Mouse (Mus musculus): ENCODE measurements at regions not wholly inside any gene's neighbourhood (a gene's known extent, or its start where the extent isn't known, plus 50 kb on each side); places are given as distances from the start of the nearest gene placed in this dataset.
"Not testable (repeated sequence)": the region's sequence is repeated elsewhere in the genome, so short reads cannot be mapped to it uniquely, and the experiment has no call there.

- no peaks in the 10 kb centered on the region for H3K27me3 ChIP-seq
- no peaks in the 10 kb centered on the region for H3K9me3 ChIP-seq (replicated peaks)
- H3K36me3 ChIP-seq: no peaks in the 10 kb centered on the region
- DNase-seq (no peak), ATAC-seq (ENCODE audit: low read depth) (no peak)
- 70% methylated on average over 1 of the region's 1 CpGs for WGBS (ENCODE audit: insufficient replicate concordance)
- no peak overlapping the region for H3K4me3 ChIP-seq (replicated peaks)
- H3K27ac ChIP-seq: no peak overlapping the region
- H3K9ac ChIP-seq: no peak overlapping the region
- H3K4me1 ChIP-seq (replicated peaks): no peaks in the 10 kb centered on the region
- no peak overlapping the region for H3K4me2 ChIP-seq
These were observed 130.5 kb downstream of the Car2 start for GRCm38 (mm10) chr3:15016621-15017020.

- H3K4me2 ChIP-seq: no peak overlapping the region
- H3K9me3 ChIP-seq (replicated peaks): no peaks in the 10 kb centered on the region
- H3K27ac ChIP-seq: no peak overlapping the region
- no peaks in the 10 kb centered on the region for H3K36me3 ChIP-seq
- H3K4me3 ChIP-seq (replicated peaks): no peak overlapping the region
- no peak overlapping the region for H3K9ac ChIP-seq
- no peaks in the 10 kb centered on the region for H3K27me3 ChIP-seq
- peak; percentile 71 for ATAC-seq (ENCODE audit: low read depth)
- 33% methylated on average over 2 of the region's 2 CpGs for WGBS (ENCODE audit: insufficient replicate concordance)
- no peak for DNase-seq
- no peaks in the 10 kb centered on the region for H3K4me1 ChIP-seq (replicated peaks)
These were observed 136.7 kb downstream of the Car2 start for GRCm38 (mm10) chr3:15022773-15023172.

DNA sequence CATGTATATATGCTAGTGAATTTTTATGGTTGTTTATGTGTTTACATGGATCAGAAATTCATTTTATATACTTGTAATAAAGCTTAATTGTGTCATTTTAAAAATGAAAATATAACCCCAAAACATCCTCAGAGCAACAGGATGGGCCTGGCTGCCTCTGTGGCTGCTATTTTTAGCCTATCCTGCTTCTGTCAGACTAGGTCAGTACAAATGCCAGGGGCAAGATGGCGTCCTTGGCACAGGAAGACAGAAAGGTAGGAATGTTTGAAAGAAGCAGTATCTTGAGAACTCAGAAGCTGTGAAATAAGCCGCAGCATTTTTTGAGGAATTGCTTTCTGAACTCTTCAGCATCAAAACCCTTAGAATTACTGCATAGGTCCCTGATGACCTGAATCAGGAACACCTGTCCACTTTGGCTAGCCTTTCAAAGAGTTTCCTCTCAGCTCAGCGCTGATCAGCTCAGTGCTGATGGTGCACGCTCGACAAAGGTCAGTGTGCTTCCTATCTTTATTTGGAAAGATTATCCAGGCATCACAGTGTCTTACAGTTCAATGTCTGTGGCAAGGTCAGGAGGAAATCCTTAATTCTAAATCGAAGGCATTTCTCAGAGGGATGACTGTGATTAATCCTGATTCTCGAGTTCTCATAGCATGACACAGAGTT is 154.9 kb downstream of the Car2 start:
- H3K4me1 ChIP-seq (replicated peaks): no peaks in the 10 kb centered on the region
- no peak overlapping the region for H3K4me3 ChIP-seq (replicated peaks)
- no peak for DNase-seq
- H3K27ac ChIP-seq: no peak overlapping the region
- H3K9me3 ChIP-seq (replicated peaks): no peaks in the 10 kb centered on the region
- no peaks in the 10 kb centered on the region for H3K36me3 ChIP-seq
- H3K4me2 ChIP-seq: no peak overlapping the region
- no peak for ATAC-seq (ENCODE audit: low read depth)
- H3K9ac ChIP-seq: no peak overlapping the region
- no peaks in the 10 kb centered on the region for H3K27me3 ChIP-seq
- WGBS (ENCODE audit: insufficient replicate concordance): 58% methylated on average over 7 of the region's 7 CpGs

- DNase-seq (no peak), ATAC-seq (ENCODE audit: low read depth) (no peak)
- H3K9me3 ChIP-seq (replicated peaks): no peaks in the 10 kb centered on the region
- no peaks in the 10 kb centered on the region for H3K4me1 ChIP-seq (replicated peaks)
- no peaks in the 10 kb centered on the region for H3K36me3 ChIP-seq
- no peaks in the 10 kb centered on the region for H3K27me3 ChIP-seq
- no peak overlapping the region for H3K9ac ChIP-seq
- H3K4me2 ChIP-seq: no peak overlapping the region
- no peak overlapping the region for H3K27ac ChIP-seq
- WGBS (ENCODE audit: insufficient replicate concordance): 50% methylated on average over 3 of the region's 3 CpGs
- H3K4me3 ChIP-seq (replicated peaks): no peak overlapping the region
These were observed 167.9 kb downstream of the Car2 start for GRCm38 (mm10) chr3:15053968-15054367.

DNA sequence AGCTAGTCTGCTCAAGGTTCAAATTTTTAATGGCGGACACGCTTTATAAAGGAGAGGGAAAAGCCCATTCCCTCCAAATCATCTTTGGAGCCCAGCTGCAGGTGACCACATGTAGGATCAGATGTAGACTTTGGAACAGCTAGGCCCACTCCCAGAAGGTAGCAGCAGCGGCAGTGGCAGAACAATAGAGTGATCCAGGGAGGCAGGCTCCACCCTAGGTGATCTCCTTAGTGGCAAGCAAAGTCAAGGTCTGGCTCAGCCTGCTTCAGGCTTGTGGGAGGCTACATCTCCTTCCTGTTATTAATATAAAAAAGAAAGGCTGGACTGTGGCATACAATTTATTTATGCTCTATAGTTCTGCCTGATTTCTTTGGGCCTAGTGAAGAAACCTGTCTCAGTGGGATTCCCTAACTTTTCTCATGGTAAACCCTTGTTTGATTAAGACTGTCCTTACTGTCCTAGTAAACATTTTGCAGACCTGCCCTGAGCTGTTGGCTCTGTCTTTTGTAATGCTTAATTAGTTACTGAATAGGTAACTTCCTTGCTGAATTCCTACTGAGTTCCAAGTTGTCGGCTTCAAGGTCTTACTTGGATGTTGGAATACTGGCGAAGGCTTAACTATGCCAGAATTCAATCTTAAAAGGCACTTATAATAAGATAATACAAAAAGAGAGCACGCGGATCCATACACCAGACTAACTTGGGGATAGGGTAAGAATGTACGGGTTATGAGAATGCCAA is 169.6 kb downstream of the Car2 start:
- H3K4me2 ChIP-seq; H3K9me3 ChIP-seq (replicated peaks); H3K27ac ChIP-seq; H3K4me3 ChIP-seq (replicated peaks); ATAC-seq (ENCODE audit: low read depth); H3K9ac ChIP-seq; H3K4me1 ChIP-seq (replicated peaks); DNase-seq; H3K27me3 ChIP-seq; H3K36me3 ChIP-seq: not testable (repeated sequence)
- WGBS (ENCODE audit: insufficient replicate concordance): 80% methylated on average over 8 of the region's 8 CpGs

GRCm38 (mm10) chr3:15056788-15057585 is 170.9 kb downstream of the Car2 start:
- H3K4me2 ChIP-seq; H3K9me3 ChIP-seq (replicated peaks); H3K9ac ChIP-seq; H3K27ac ChIP-seq; H3K36me3 ChIP-seq; ATAC-seq (ENCODE audit: low read depth); H3K4me3 ChIP-seq (replicated peaks); DNase-seq; H3K4me1 ChIP-seq (replicated peaks); H3K27me3 ChIP-seq: not testable (repeated sequence)
- 72% methylated on average over 5 of the region's 5 CpGs for WGBS (ENCODE audit: insufficient replicate concordance)

DNA sequence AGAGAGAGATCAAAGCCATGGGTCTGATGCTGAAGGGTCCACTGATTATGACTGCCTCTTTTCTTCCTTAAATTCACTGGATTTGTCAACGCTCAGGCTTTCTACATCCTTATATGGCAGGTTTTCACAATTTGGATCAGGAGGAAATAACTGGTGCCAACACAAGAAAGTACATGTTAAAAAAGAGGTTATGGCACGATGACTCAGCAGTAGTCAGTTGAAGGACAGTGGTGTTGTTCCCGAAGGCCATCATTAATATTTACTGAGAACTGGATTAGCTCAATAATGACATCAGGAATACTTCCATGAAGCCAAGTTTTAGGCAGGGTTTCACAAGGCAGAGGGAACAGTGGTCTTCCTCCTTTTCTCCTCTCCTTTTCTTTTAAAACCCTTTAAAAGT is 179.6 kb downstream of the Car2 start:
- 64% methylated on average over 3 of the region's 3 CpGs for WGBS (ENCODE audit: insufficient replicate concordance)
- Histone ChIP-seq H3K36me3 (no peaks in the 10 kb centered on the region), H3K9me3 (replicated peaks) (no peaks in the 10 kb centered on the region), H3K27ac (no peak overlapping the region), H3K4me2 (no peak overlapping the region), H3K4me3 (replicated peaks) (no peak overlapping the region), H3K4me1 (replicated peaks) (peaks cover 5% of the 10 kb centered on the region; the same call in 1 of the 2 replicates), H3K27me3 (no peaks in the 10 kb centered on the region), H3K9ac (no peak overlapping the region)
- no peak for DNase-seq
- ATAC-seq (ENCODE audit: low read depth): no peak

- Histone ChIP-seq H3K9me3 (replicated peaks) (no peaks in the 10 kb centered on the region), H3K36me3 (no peaks in the 10 kb centered on the region), H3K27me3 (no peaks in the 10 kb centered on the region), H3K4me3 (replicated peaks) (no peak overlapping the region), H3K27ac (no peak overlapping the region), H3K4me1 (replicated peaks) (peaks cover 5% of the 10 kb centered on the region; the same call in 1 of the 2 replicates), H3K9ac (no peak overlapping the region), H3K4me2 (no peak overlapping the region)
- DNase-seq: no peak
- WGBS (ENCODE audit: insufficient replicate concordance): 49% methylated on average over 3 of the region's 3 CpGs
- peak; percentile 62; the same call in 1 of the 2 replicates for ATAC-seq (ENCODE audit: low read depth)
These were observed 182.2 kb downstream of the Car2 start for GRCm38 (mm10) chr3:15068256-15068655.

- no peaks in the 10 kb centered on the region for H3K9me3 ChIP-seq (replicated peaks)
- no peak overlapping the region for H3K9ac ChIP-seq
- H3K4me3 ChIP-seq (replicated peaks): no peak overlapping the region
- H3K27me3 ChIP-seq: no peaks in the 10 kb centered on the region
- no peak for DNase-seq
- no peak overlapping the region for H3K27ac ChIP-seq
- 49% methylated on average over 6 of the region's 6 CpGs for WGBS (ENCODE audit: insufficient replicate concordance)
- no peak overlapping the region for H3K4me2 ChIP-seq
- H3K36me3 ChIP-seq: no peaks in the 10 kb centered on the region
- H3K4me1 ChIP-seq (replicated peaks): peaks cover 8% of the 10 kb centered on the region; the same call in 1 of the 2 replicates
- no peak for ATAC-seq (ENCODE audit: low read depth)
These were observed 185.2 kb downstream of the Car2 start for GRCm38 (mm10) chr3:15071030-15071883.

- no peaks in the 10 kb centered on the region for H3K36me3 ChIP-seq
- no peaks in the 10 kb centered on the region for H3K27me3 ChIP-seq
- WGBS (ENCODE audit: insufficient replicate concordance): 49% methylated on average over 2 of the region's 2 CpGs
- H3K27ac ChIP-seq: no peak overlapping the region
- no peaks in the 10 kb centered on the region for H3K9me3 ChIP-seq (replicated peaks)
- DNase-seq: no peak
- H3K4me3 ChIP-seq (replicated peaks): no peak overlapping the region
- peaks cover 5% of the 10 kb centered on the region; the same call in 1 of the 2 replicates for H3K4me1 ChIP-seq (replicated peaks)
- ATAC-seq (ENCODE audit: low read depth): no peak
- no peak overlapping the region for H3K9ac ChIP-seq
- H3K4me2 ChIP-seq: no peak overlapping the region
These were observed 187.3 kb downstream of the Car2 start for GRCm38 (mm10) chr3:15073405-15073804.

DNA sequence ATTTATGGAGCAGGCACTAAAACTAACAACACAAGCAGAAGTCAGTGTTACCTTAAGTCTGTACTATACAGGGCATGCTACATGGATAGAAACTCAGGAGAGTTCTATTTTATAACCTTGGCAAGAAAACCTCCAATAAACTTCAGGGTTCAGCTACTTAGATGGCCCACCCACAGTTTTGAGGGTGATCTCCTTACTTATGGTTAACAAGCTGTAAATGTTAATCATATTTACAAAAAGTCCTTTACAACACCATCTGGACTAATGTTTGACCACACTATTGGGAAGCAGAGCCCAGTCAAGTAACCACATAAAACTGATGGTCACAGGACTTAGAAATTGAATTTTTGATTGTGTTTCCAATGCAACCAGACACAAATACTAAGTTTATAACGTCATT is 187.8 kb downstream of the Car2 start:
- DNase-seq (no peak), ATAC-seq (ENCODE audit: low read depth) (no peak)
- Histone ChIP-seq H3K36me3 (no peaks in the 10 kb centered on the region), H3K4me1 (replicated peaks) (0 out of 2 replicates have a peak, but pooled peaks cover 2% of the 10 kb centered on the region), H3K4me2 (no peak overlapping the region), H3K27ac (no peak overlapping the region), H3K27me3 (no peaks in the 10 kb centered on the region), H3K4me3 (replicated peaks) (no peak overlapping the region), H3K9me3 (replicated peaks) (no peaks in the 10 kb centered on the region), H3K9ac (no peak overlapping the region)
- WGBS (ENCODE audit: insufficient replicate concordance): 45% methylated on average over 1 of the region's 1 CpGs
